Mouse (Mus musculus) testis, adult 2 months (tissue): ENCODE data around the gene Gm9758.
"Not testable (repeated sequence)": the region's sequence is repeated elsewhere in the genome, so short reads cannot be mapped to it uniquely, and the experiment has no call there.

Experiments
- CTCF ChIP-seq: fragments of 200-500 bp; IDR thresholded peaks from 2 replicates; pipeline ENCODE4 v1.5.1; 2012; ENCODE audit warnings: low read depth, mild to moderate bottlenecking, inconsistent platforms, low read length, moderate library complexity; ENCODE audit not compliant: control insufficient read depth, insufficient read depth, insufficient replicate concordance
- POLR2A ChIP-seq: fragments of 200-500 bp; IDR thresholded peaks from 2 replicates; pipeline ENCODE4 v1.6.1; 2012; ENCODE audit warnings: low read depth, mild to moderate bottlenecking, inconsistent platforms, low read length, moderate library complexity; ENCODE audit not compliant: control insufficient read depth

- not testable (repeated sequence) for TF ChIP-seq POLR2A, CTCF
These were observed 30.8 kb upstream of the Gm9758 start for GRCm38 (mm10) chr5:14945524-14945923.
